Mouse (Mus musculus): ENCODE data around the gene Vmn1r38.
"Not testable (repeated sequence)": the region's sequence is repeated elsewhere in the genome, so short reads cannot be mapped to it uniquely, and the experiment has no call there.

Gene Vmn1r38

DNA sequence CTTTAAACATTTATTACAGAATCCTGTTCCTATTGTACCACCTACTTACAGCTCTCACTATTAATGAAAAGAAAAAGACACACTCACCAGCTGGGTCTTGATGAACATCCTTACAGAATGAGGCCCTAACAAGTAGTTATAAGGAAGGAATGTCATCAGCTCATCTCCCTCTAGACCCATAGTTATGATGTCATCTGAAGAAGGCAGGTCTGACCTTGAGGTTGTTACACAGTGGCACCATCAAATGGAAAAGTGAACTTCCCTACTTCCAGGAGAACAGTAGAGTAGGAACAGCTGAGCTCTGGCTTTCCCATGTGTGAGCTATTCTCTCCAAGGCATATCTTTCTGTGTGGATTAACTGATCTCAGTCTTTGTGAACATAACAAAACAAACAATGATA lies at the start of gene Vmn1r38:
TSS of gene Vmn1r38 (minus strand) at position 101 of the 400 bp plus-strand sequence.
- in situ Hi-C loops (cut with MboI, MseI): not testable (repeated sequence)

GRCm38 (mm10) chr6:66810509-66810908 lies 28.1 kb upstream of the Vmn1r38 start, which contains the start of gene Vmn1r39:
Gene Vmn1r39, minus strand, starts transcription at chr6:66810609.
- in situ Hi-C loops (cut with MboI, MseI): no loop called here

GRCm38 (mm10) chr6:66806311-66806710 lies 23.9 kb upstream of the Vmn1r38 start:
- in situ Hi-C loops (cut with MboI, MseI): no loop called here

- in situ Hi-C loops (cut with MboI, MseI): no loop called here
These were observed 23.3 kb upstream of the Vmn1r38 start for GRCm38 (mm10) chr6:66805713-66806112.

DNA sequence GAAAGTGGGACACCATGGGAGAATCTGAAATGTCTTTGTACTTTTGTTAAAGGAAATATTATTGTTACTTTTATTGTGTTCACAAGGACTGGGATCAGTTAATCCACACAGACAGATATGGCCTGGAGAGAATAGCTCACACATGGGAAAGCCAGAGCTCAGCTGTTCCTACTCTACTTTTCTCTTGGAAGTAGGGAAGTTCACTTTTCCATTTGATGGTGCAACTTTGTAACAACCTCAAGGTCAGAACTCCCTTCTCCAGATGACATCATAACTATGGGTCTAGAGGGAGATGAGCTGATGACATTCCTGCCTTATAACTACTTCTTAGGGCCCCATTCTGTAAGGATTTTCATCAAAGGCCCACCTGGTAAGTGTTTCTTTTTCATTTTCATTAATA lies 53.3 kb downstream of the Vmn1r38 start, which contains the start of gene Vmn1r37:
TSS of gene Vmn1r37 (plus strand) at position 301 of the 400 bp plus-strand sequence.
- in situ Hi-C loops (cut with MboI, MseI): not testable (repeated sequence)

Data from regulatory T cell (primary cell).